Mouse (Mus musculus) myocyte (in vitro differentiated cells): ENCODE data around the gene Abca7. TPM values are rescaled to one million over a fixed set of nuclear protein-coding genes. Genes with fewer than 3 reads are reported as not detected.

Experiments used
- H3K27me3 ChIP-seq: one replicate; pipeline ENCODE4 v1.6.1; 2011; ENCODE audit not compliant: control insufficient read depth, insufficient read depth, insufficient read length
- H3K36me3 ChIP-seq: one replicate; pipeline ENCODE4 v1.6.1; 2011; ENCODE audit not compliant: control insufficient read depth, insufficient read depth
- H3K4me2 ChIP-seq: one replicate; pipeline ENCODE4 v1.6.1; 2011; ENCODE audit warnings: low read depth, control low read depth
- H3K4me3 ChIP-seq: one replicate; pipeline ENCODE4 v1.5.1; 2011; ENCODE audit warnings: mild to moderate bottlenecking, control low read depth, moderate library complexity
- H3K79me2 ChIP-seq: one replicate; pipeline ENCODE4 v1.6.1; 2011; ENCODE audit not compliant: control insufficient read depth, insufficient read depth
- H3ac ChIP-seq: one replicate; pipeline ENCODE4 v1.6.1; 2011; ENCODE audit not compliant: control insufficient read depth, insufficient read length
- CEBPB ChIP-seq: IDR thresholded peaks from 2 replicates; pipeline ENCODE4 v1.6.1; 2011; ENCODE audit warnings: mild to moderate bottlenecking, moderate library complexity; ENCODE audit not compliant: poor library complexity, insufficient read depth, severe bottlenecking
- E2F4 ChIP-seq: IDR thresholded peaks from one replicate; pipeline ENCODE4 v1.6.1; 2011; ENCODE audit warnings: mild to moderate bottlenecking, control low read depth, moderate library complexity; ENCODE audit not compliant: insufficient read depth
- MAX ChIP-seq: IDR thresholded peaks from one replicate; pipeline ENCODE4 v1.6.1; 2011; ENCODE audit warnings: low read depth, mild to moderate bottlenecking, control low read depth
- MYOD1 ChIP-seq, 3 experiments: IDR thresholded peaks; one replicate each; pipeline ENCODE4 v1.6.1; 2011; ENCODE audit warnings: control low read depth in 2 of 3, low read depth in 2 of 3, mild to moderate bottlenecking in 2 of 3, moderate library complexity in 1 of 3; ENCODE audit not compliant: insufficient read length in 2 of 3, control insufficient read depth in 1 of 3
- MYOG ChIP-seq, 3 experiments: IDR thresholded peaks; one replicate each; pipeline ENCODE4 v1.6.1; 2011; ENCODE audit warnings: control low read depth in 2 of 3, low read depth in 2 of 3, mild to moderate bottlenecking in 2 of 3; ENCODE audit not compliant: insufficient read length in 2 of 3, control insufficient read depth in 1 of 3, insufficient read depth in 1 of 3
- POLR2A ChIP-seq: IDR thresholded peaks from one replicate; pipeline ENCODE4 v1.6.1; 2011; ENCODE audit warnings: low read depth, mild to moderate bottlenecking, control low read depth, moderate library complexity; ENCODE audit not compliant: insufficient read length
- POLR2AphosphoS2 ChIP-seq: IDR thresholded peaks from one replicate; pipeline ENCODE4 v1.6.1; 2011; ENCODE audit warnings: low read depth, control low read depth; ENCODE audit not compliant: insufficient read length
- REST ChIP-seq: IDR thresholded peaks from one replicate; pipeline ENCODE4 v1.6.1; 2011; ENCODE audit warnings: mild to moderate bottlenecking, control low read depth, moderate library complexity; ENCODE audit not compliant: insufficient read depth, insufficient read length
- SRF ChIP-seq: IDR thresholded peaks from one replicate; pipeline ENCODE4 v1.6.1; 2011; ENCODE audit warnings: low read depth; ENCODE audit not compliant: control insufficient read depth, insufficient read length
- TCF12 ChIP-seq: IDR thresholded peaks from one replicate; pipeline ENCODE4 v1.6.1; 2011; ENCODE audit warnings: mild to moderate bottlenecking, control low read depth; ENCODE audit not compliant: poor library complexity, insufficient read depth, severe bottlenecking
- TCF3 ChIP-seq: IDR thresholded peaks from one replicate; pipeline ENCODE4 v1.6.1; 2011; ENCODE audit warnings: low read depth, control low read depth; ENCODE audit not compliant: insufficient read length
- USF1 ChIP-seq: IDR thresholded peaks from one replicate; pipeline ENCODE4 v1.6.1; 2011; ENCODE audit warnings: low read depth, mild to moderate bottlenecking, control low read depth, moderate library complexity
- polyA plus RNA-seq: library from polyadenylated mRNA; unstranded; fragments of >200 nt; fragmentation: generic; extraction: Trizol; gene quantifications from one replicate; pipeline ENCODE4 v1.2.1, GENCODE M21; 2012; ENCODE audit warnings: missing spikeins

Abca7 gene
- polyA plus RNA-seq, 1 experiment, result 15.6 TPM

DNA sequence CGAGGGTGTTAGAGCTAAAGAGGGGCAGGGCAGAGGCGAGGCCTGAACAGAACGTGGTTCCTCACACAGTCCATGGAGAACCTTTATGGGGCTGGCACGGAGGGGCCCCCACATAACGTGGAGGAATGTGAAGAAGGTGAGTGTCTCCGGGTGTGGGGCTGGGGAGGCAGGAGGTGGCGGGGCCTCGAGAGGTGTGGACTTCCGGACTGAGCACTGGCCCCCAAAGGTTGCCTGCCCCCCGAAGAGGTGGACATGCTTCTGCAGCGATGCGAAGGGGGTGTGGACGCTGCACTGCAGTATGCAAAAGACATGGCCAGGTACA lies 25.0 kb downstream of the Abca7 start:
- Histone ChIP-seq H3K79me2 (no peaks in the 10 kb centered on the region), H3ac (no peak overlapping the region), H3K27me3 (no peaks in the 10 kb centered on the region), H3K4me3 (no peak overlapping the region), H3K4me2 (no peak overlapping the region), H3K36me3 (no peaks in the 10 kb centered on the region)
- TF ChIP-seq TCF12 (no peak), E2F4 (no peak), MYOD1 (IDR thresholded peaks at IDR 0.05; ENCODE audit: control insufficient read depth in 1 of 3, insufficient read length in 2 of 3, low read depth in 2 of 3) (no peak), MAX (no peak), POLR2AphosphoS2 (no peak), SRF (no peak), MYOG (IDR thresholded peaks at IDR 0.05; ENCODE audit: control insufficient read depth in 1 of 3, insufficient read depth in 1 of 3, insufficient read length in 2 of 3, low read depth in 2 of 3) (no peak), REST (no peak), USF1 (no peak), POLR2A (no peak), TCF3 (no peak), CEBPB (no peak)

GRCm38 (mm10) chr10:80022164-80022563 lies 25.9 kb downstream of the Abca7 start:
- H3K4me3 ChIP-seq, result no peak overlapping the region
- no peak for TF ChIP-seq E2F4
- TF ChIP-seq MYOG (IDR thresholded peaks at IDR 0.05; ENCODE audit: control insufficient read depth in 1 of 3, insufficient read depth in 1 of 3, insufficient read length in 2 of 3, low read depth in 2 of 3), result no peak
- no peak for TF ChIP-seq MYOD1 (IDR thresholded peaks at IDR 0.05; ENCODE audit: control insufficient read depth in 1 of 3, insufficient read length in 2 of 3, low read depth in 2 of 3)
- no peak for TF ChIP-seq POLR2AphosphoS2
- no peak for TF ChIP-seq USF1
- no peak for TF ChIP-seq TCF3
- TF ChIP-seq REST, result no peak
- TF ChIP-seq CEBPB, result no peak
- no peak overlapping the region for H3K4me2 ChIP-seq
- H3K79me2 ChIP-seq, result no peaks in the 10 kb centered on the region
- no peaks in the 10 kb centered on the region for H3K36me3 ChIP-seq
- no peak overlapping the region for H3ac ChIP-seq
- no peaks in the 10 kb centered on the region for H3K27me3 ChIP-seq

DNA sequence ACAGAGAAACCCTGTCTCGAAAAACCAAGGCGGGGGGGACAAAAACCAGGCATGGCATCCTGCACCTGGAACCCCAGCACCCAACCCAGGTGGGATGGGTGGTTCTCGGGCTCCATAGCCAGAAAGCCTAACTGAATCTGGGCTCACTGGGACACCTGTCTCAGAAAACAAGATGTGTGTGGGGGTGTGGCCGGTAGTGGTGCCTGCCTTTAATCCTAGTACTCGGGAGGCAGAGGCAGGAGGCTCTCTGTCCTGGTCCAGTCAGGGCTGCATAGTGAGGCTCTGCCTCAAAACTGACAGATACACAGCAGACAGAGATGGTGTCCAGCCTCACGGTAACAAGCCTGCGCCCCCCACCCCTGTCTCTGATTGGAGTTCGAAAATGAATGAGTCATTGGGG lies 26.5 kb downstream of the Abca7 start:
- Histone ChIP-seq H3K4me3 (no peak overlapping the region), H3ac (no peak overlapping the region), H3K36me3 (no peaks in the 10 kb centered on the region), H3K4me2 (no peak overlapping the region), H3K27me3 (no peaks in the 10 kb centered on the region), H3K79me2 (no peaks in the 10 kb centered on the region)
- TF ChIP-seq CEBPB (no peak), REST (no peak), POLR2A (no peak), SRF (no peak), MAX (no peak), MYOD1 (IDR thresholded peaks at IDR 0.05; ENCODE audit: control insufficient read depth in 1 of 3, insufficient read length in 2 of 3, low read depth in 2 of 3) (no peak), TCF12 (no peak)

DNA sequence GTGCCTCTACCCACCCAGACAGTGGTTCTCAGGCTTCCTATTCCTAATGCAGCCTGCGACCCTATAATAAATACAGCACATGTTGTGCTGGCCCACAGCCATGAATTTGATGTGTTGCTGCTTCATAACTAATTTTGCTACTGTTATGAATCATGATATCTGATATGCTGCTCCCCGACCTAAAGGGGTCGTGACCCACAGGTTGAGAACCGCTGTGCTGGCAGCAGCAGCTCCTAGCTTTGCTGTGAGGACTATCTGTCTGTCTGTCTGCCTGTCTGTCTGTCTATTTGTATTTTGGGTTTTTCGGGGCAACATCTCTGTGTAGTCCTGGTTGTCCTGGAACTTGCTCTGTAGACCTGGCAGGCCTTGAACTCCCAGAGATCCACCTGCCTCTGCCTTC lies 27.5 kb downstream of the Abca7 start:
- Histone ChIP-seq H3K4me3 (no peak overlapping the region), H3K36me3 (no peaks in the 10 kb centered on the region), H3K4me2 (peak overlapping the region; percentile 71), H3ac (no peak overlapping the region), H3K27me3 (no peaks in the 10 kb centered on the region), H3K79me2 (no peaks in the 10 kb centered on the region)
- no peak for TF ChIP-seq TCF12
- no peak for TF ChIP-seq CEBPB
- TF ChIP-seq E2F4, result no peak
- TF ChIP-seq MAX, result no peak
- TF ChIP-seq USF1, result no peak
- no peak for TF ChIP-seq MYOD1 (IDR thresholded peaks at IDR 0.05; ENCODE audit: control insufficient read depth in 1 of 3, insufficient read length in 2 of 3, low read depth in 2 of 3)
- no peak for TF ChIP-seq SRF
- no peak for TF ChIP-seq MYOG (IDR thresholded peaks at IDR 0.05; ENCODE audit: control insufficient read depth in 1 of 3, insufficient read depth in 1 of 3, insufficient read length in 2 of 3, low read depth in 2 of 3)
- TF ChIP-seq REST, result no peak
- TF ChIP-seq POLR2AphosphoS2, result no peak
- TF ChIP-seq TCF3, result no peak
- no peak for TF ChIP-seq POLR2A

DNA sequence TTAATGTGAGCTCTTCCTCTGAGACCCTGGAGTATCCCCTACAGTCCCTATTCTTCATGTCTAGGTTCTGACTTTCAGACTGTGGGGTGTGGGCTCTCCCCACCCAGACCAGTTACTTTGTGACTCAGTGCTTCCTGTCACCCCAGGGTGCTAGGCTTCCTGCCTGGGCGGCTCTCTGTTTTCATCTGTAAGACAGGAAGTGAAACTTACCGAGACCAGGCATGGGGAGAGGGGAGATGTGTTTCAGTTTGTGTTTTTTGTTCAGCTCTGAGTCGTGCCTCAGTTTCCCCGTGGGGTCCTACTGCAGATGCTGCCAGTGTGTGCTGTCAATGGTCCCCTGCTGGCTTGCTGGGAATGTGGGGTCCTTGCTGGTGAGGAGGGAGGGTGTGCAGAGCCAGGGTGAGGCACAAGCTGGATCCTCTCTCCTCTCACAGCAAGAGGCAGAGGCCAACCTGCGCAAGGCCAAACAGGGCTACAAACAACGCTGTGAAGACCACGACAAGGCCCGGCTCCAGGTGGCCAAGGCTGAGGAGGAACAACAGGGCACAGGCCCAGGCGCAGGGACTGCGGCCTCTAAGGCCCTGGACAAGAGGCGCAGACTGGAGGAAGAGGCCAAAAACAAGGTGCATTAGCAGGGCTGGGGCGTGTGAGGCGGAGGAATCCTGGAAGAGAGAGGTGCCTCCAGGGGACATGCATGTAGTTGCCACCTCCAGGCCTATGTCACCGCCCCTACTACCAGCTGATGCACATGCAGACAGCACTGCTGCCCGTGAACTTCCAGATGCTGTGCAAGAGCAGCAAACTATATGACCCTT lies 28.1 kb downstream of the Abca7 start:
- H3K27me3 ChIP-seq, result no peaks in the 10 kb centered on the region
- no peak for TF ChIP-seq USF1
- peak in 1 of 3 experiments; percentile 2 for TF ChIP-seq MYOD1 (IDR thresholded peaks at IDR 0.05; ENCODE audit: control insufficient read depth in 1 of 3, insufficient read length in 2 of 3, low read depth in 2 of 3)
- no peak for TF ChIP-seq TCF12

More for the DNA sequence above, 28.1 kb downstream of the Abca7 start:
- Histone ChIP-seq H3K4me2 (peak overlapping the region; percentile 71), H3K4me3 (no peak overlapping the region), H3ac (no peak overlapping the region), H3K36me3 (no peaks in the 10 kb centered on the region), H3K79me2 (no peaks in the 10 kb centered on the region)
